In the genomic region with DNA sequence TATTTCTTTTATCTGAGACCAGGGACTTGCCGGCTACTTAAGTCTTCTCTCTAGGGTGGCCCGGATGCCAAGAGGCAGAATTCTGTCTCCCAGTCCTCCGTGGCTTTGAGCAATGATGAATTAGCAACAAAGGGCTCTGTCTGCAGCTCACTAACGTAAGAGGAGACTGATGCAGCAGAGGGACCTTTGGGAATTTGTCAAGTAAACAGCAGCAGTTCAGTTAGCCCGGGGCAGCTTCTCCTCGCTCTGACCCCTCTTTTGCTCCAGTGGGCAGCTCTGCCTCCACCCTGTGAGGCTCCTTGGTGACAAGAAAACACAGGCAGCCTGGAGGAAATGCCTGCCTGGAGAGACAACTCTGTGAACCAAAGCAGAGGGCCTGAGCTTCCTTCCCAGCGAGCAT, we compare ENCODE assay signal across 15 mouse cellular contexts. TPM values are rescaled to one million over a fixed set of nuclear protein-coding genes. Genes with fewer than 3 reads are reported as not detected.
A peak's percentile ranks its signal among the peaks of the same experiment; 100 is the strongest.
DNase-seq lines count a peak whose midpoint lies in the region; ATAC-seq and TF ChIP-seq lines count a peak whose summit lies in the region.
"Had no signal": no experiment of that assay in that cellular context is flagged by ENCODE, and none has a peak within 500 bp of the region (broad histone marks: within the 10 kb centered on the region; RNA-seq: fewer than 3 reads in every experiment).

No protein-coding gene starts in this region.

- DNase-seq in kidney, adult 2 months: no peak
- DNase-seq in embryo, embryonic 10 days (ENCODE audit: low spot score): peak; percentile 71
- DNase-seq in hindbrain, embryonic 11.5 days (ENCODE audit: low spot score): peak; percentile 49
- DNase-seq in midbrain, postnatal 0 days (ENCODE audit: low spot score): no peak
- no peak for DNase-seq in c-Kit-positive CD71-positive TER-119-positive erythroid progenitor cells, embryonic 14.5 days (ENCODE audit: low spot score)
- DNase-seq in cerebellum, adult 8-10 months: no peak
- no peak for DNase-seq in layer of hippocampus, postnatal 10 days (ENCODE audit: low spot score in 2 of 2)
- DNase-seq: cerebellum, adult 18-20 months; heart, adult 18-20 months; kidney, adult 11 months; liver, embryonic 13.5 days; right cerebral cortex, postnatal 4 days had no signal

- H3K9ac ChIP-seq in kidney, embryonic 14.5 days (ENCODE audit: low read depth, low read length): no peak overlapping the region
- H3K9ac ChIP-seq in hindbrain, embryonic 11.5 days (ENCODE audit: low read depth, low read length): no peak overlapping the region
- H3K9ac ChIP-seq in midbrain, postnatal 0 days (replicated peaks; ENCODE audit: low read length, poor library complexity, severe bottlenecking): 0 out of 2 replicates have a peak overlapping the region, but pooled peaks have one; percentile 2
- H3K9ac ChIP-seq: liver, embryonic 13.5 days had no signal

- ATAC-seq in kidney, embryonic 14.5 days (ENCODE audit: low FRiP score, low TSS enrichment): 0 out of 2 replicates have a peak, but pooled peaks have one; percentile 47
- ATAC-seq in hindbrain, embryonic 11.5 days (ENCODE audit: low FRiP score): peak; percentile 33; the same call in 1 of the 2 replicates
- no peak; the same call in 1 of the 2 replicates for ATAC-seq in midbrain, postnatal 0 days (ENCODE audit: low FRiP score)

- H3K36me3 ChIP-seq in kidney, embryonic 14.5 days (ENCODE audit: control insufficient read depth, insufficient read depth, low read length): no peaks in the 10 kb centered on the region
- no peaks in the 10 kb centered on the region for H3K36me3 ChIP-seq in kidney, adult 2 months (ENCODE audit: control insufficient read depth, insufficient read depth, low read length)
- no peaks in the 10 kb centered on the region for H3K36me3 ChIP-seq in hindbrain, embryonic 11.5 days (ENCODE audit: control insufficient read depth, insufficient read depth, low read length)
- H3K36me3 ChIP-seq in midbrain, postnatal 0 days (ENCODE audit: insufficient read depth, low read length): no peaks in the 10 kb centered on the region
- H3K36me3 ChIP-seq: liver, embryonic 13.5 days had no signal

- no peaks in the 10 kb centered on the region for H3K27me3 ChIP-seq in kidney, embryonic 14.5 days (ENCODE audit: control insufficient read depth, insufficient read depth, low read length)
- no peaks in the 10 kb centered on the region for H3K27me3 ChIP-seq in kidney, adult 2 months (replicated peaks; ENCODE audit: control insufficient read depth, insufficient read depth, low read length)
- H3K27me3 ChIP-seq in hindbrain, embryonic 11.5 days (ENCODE audit: control insufficient read depth, insufficient read depth, low read length): no peaks in the 10 kb centered on the region
- no peaks in the 10 kb centered on the region for H3K27me3 ChIP-seq in midbrain, postnatal 0 days (ENCODE audit: insufficient read depth, low read length)
- H3K27me3 ChIP-seq: liver, embryonic 13.5 days had no signal

- TF ChIP-seq POLR2A in kidney, adult 2 months (IDR thresholded peaks at IDR 0.05; ENCODE audit: low read depth, low read length): no peak

- H3K4me3 ChIP-seq in kidney, embryonic 14.5 days (ENCODE audit: low read length): no peak overlapping the region
- no peak overlapping the region for H3K4me3 ChIP-seq in kidney, adult 2 months (ENCODE audit: insufficient read depth, low read depth, low read length)
- H3K4me3 ChIP-seq in hindbrain, embryonic 11.5 days (ENCODE audit: low read depth, low read length): no peak overlapping the region
- H3K4me3 ChIP-seq in midbrain, postnatal 0 days (ENCODE audit: low read depth, low read length): no peak overlapping the region
- H3K4me3 ChIP-seq: left cerebral cortex, adult 2 months; liver, embryonic 13.5 days; myocyte had no signal

- no peak overlapping the region for H3K4me2 ChIP-seq in kidney, embryonic 14.5 days (replicated peaks; ENCODE audit: low read depth, low read length)
- no peak overlapping the region for H3K4me2 ChIP-seq in hindbrain, embryonic 11.5 days (replicated peaks; ENCODE audit: low read depth, low read length)
- H3K4me2 ChIP-seq in midbrain, postnatal 0 days (ENCODE audit: low read depth, low read length, poor library complexity, severe bottlenecking): no peak overlapping the region
- H3K4me2 ChIP-seq: liver, embryonic 13.5 days had no signal

- TF ChIP-seq CTCF in kidney, adult 2 months (conservative IDR thresholded peaks at IDR 0.05; ENCODE audit: insufficient read depth, insufficient read length, low read depth, low read length): no peak
- TF ChIP-seq CTCF in midbrain, postnatal 0 days (IDR thresholded peaks at IDR 0.05): no peak

- no peak overlapping the region for H3K27ac ChIP-seq in kidney, embryonic 14.5 days (ENCODE audit: low read depth, low read length)
- H3K27ac ChIP-seq in kidney, adult 2 months (ENCODE audit: insufficient read depth, low read depth, low read length): no peak overlapping the region
- H3K27ac ChIP-seq in hindbrain, embryonic 11.5 days (ENCODE audit: low read depth, low read length): 0 out of 2 replicates have a peak overlapping the region, but pooled peaks have one; percentile 27
- no peak overlapping the region for H3K27ac ChIP-seq in midbrain, postnatal 0 days (ENCODE audit: low read depth, low read length)
- H3K27ac ChIP-seq: left cerebral cortex, adult 2 months; liver, embryonic 13.5 days had no signal

- H3K4me1 ChIP-seq in kidney, embryonic 14.5 days (ENCODE audit: control insufficient read depth, insufficient read depth, low read length): peaks cover 5% of the 10 kb centered on the region; the same call in 1 of the 2 replicates
- no peaks in the 10 kb centered on the region for H3K4me1 ChIP-seq in kidney, adult 2 months (ENCODE audit: control insufficient read depth, insufficient read depth, low read length)
- H3K4me1 ChIP-seq in hindbrain, embryonic 11.5 days (replicated peaks; ENCODE audit: control insufficient read depth, insufficient read depth, low read length): no peaks in the 10 kb centered on the region; the same call in 1 of the 2 replicates
- no peaks in the 10 kb centered on the region for H3K4me1 ChIP-seq in midbrain, postnatal 0 days (ENCODE audit: insufficient read depth, low read length)
- H3K4me1 ChIP-seq: liver, embryonic 13.5 days had no signal

- H3K9me3 ChIP-seq in kidney, embryonic 14.5 days (ENCODE audit: control insufficient read depth, low read length): no peaks in the 10 kb centered on the region
- H3K9me3 ChIP-seq in hindbrain, embryonic 11.5 days (ENCODE audit: control insufficient read depth, low read length): no peaks in the 10 kb centered on the region
- no peaks in the 10 kb centered on the region for H3K9me3 ChIP-seq in midbrain, postnatal 0 days (ENCODE audit: low read length)
- H3K9me3 ChIP-seq: liver, embryonic 13.5 days had no signal

- WGBS in kidney, embryonic 14.5 days: 21% methylated on average over 7 of the region's 7 CpGs
- 31% methylated on average over 7 of the region's 7 CpGs for WGBS in kidney, adult 2 months
- WGBS in hindbrain, embryonic 11.5 days: 13% methylated on average over 7 of the region's 7 CpGs
- WGBS in midbrain, postnatal 0 days: 10% methylated on average over 7 of the region's 7 CpGs

RNA-seq across cellular contexts. Expression of a gene that starts 26.4 kb away (rescaled TPM):
- 0.19 and 0.27 TPM in 2 replicates for polyA plus RNA-seq in kidney, embryonic 14.5 days (2014; fragmentation: Nextera tagmentation; extraction: Ambion mirVana)
- polyA plus RNA-seq in kidney, adult 2 months (2012; rRNA removed): 0.96 and 1.6 TPM in 2 replicates
- 0.03 and 0.06 TPM in 2 replicates for polyA plus RNA-seq in hindbrain, embryonic 11.5 days (2014; fragmentation: Nextera tagmentation; extraction: Ambion mirVana)
- total RNA-seq in midbrain, postnatal 0 days (2014; rRNA removed): 0.19 and 0.44 TPM in 2 replicates
- 0.02 and 0.05 TPM in 2 replicates for polyA plus RNA-seq in midbrain, postnatal 0 days (2015; fragmentation: Nextera tagmentation; extraction: Ambion mirVana)
- total RNA-seq in layer of hippocampus, postnatal 10 days (2021): under 1 TPM; 0.07 to 0.11 TPM

Comparison
In these comparisons a context has a peak if more than half of its experiments do, and no peak if none do; other contexts are left out.
1. DNase-seq: peak in embryo, embryonic 10 days (single experiment) and hindbrain, embryonic 11.5 days (single experiment); none in kidney, adult 2 months (single experiment), midbrain, postnatal 0 days (single experiment), c-Kit-positive CD71-positive TER-119-positive erythroid progenitor cells, embryonic 14.5 days (single experiment), cerebellum, adult 8-10 months (single experiment) and layer of hippocampus, postnatal 10 days (0 of 2).